Mouse (Mus musculus): ENCODE measurements at regions not wholly inside any gene's neighbourhood (a gene's known extent, or its start where the extent isn't known, plus 50 kb on each side); places are given as distances from the start of the nearest gene placed in this dataset.

GRCm38 (mm10) chr17:14519367-14519766, 174.7 kb downstream of the Thbs2 start:
- ATAC-seq (ENCODE audit: extremely low read depth, insufficient number of reproducible peaks, low FRiP score, low TSS enrichment) = no peak
- H3K9ac ChIP-seq = no peak overlapping the region
- no peak overlapping the region for H3K4me2 ChIP-seq
- WGBS = 70% methylated on average over 4 of the region's 4 CpGs
- H3K36me3 ChIP-seq = no peaks in the 10 kb centered on the region
- peaks cover 59% of the 10 kb centered on the region for H3K27me3 ChIP-seq (replicated peaks)
- no peaks in the 10 kb centered on the region for H3K9me3 ChIP-seq
- no peak overlapping the region for H3K4me3 ChIP-seq
- H3K4me1 ChIP-seq = peaks cover 12% of the 10 kb centered on the region
- H3K27ac ChIP-seq (replicated peaks) = no peak overlapping the region

- Histone ChIP-seq H3K27ac (replicated peaks) (no peak overlapping the region), H3K4me3 (no peak overlapping the region), H3K27me3 (replicated peaks) (peaks cover 64% of the 10 kb centered on the region), H3K4me1 (peaks cover 12% of the 10 kb centered on the region), H3K9me3 (no peaks in the 10 kb centered on the region), H3K4me2 (no peak overlapping the region), H3K9ac (no peak overlapping the region), H3K36me3 (no peaks in the 10 kb centered on the region)
- WGBS = 81% methylated on average over 12 of the region's 12 CpGs
- ATAC-seq (ENCODE audit: extremely low read depth, insufficient number of reproducible peaks, low FRiP score, low TSS enrichment) = no peak
These were observed 175.8 kb downstream of the Thbs2 start for GRCm38 (mm10) chr17:14518216-14518615.

- ATAC-seq (ENCODE audit: extremely low read depth, insufficient number of reproducible peaks, low FRiP score, low TSS enrichment) = 0 out of 2 replicates have a peak, but pooled peaks have one; percentile 14
- H3K4me3 ChIP-seq = no peak overlapping the region
- no peak overlapping the region for H3K4me2 ChIP-seq
- H3K36me3 ChIP-seq = no peaks in the 10 kb centered on the region
- H3K9ac ChIP-seq = no peak overlapping the region
- 38% methylated on average over 5 of the region's 5 CpGs for WGBS
- H3K27me3 ChIP-seq (replicated peaks) = peaks cover 64% of the 10 kb centered on the region
- no peak overlapping the region for H3K27ac ChIP-seq (replicated peaks)
- peaks cover 12% of the 10 kb centered on the region for H3K4me1 ChIP-seq
- no peaks in the 10 kb centered on the region for H3K9me3 ChIP-seq
These were observed 176.7 kb downstream of the Thbs2 start for GRCm38 (mm10) chr17:14517368-14517767.

- no peak overlapping the region for H3K9ac ChIP-seq
- no peak overlapping the region for H3K27ac ChIP-seq (replicated peaks)
- H3K9me3 ChIP-seq = no peaks in the 10 kb centered on the region
- no peaks in the 10 kb centered on the region for H3K36me3 ChIP-seq
- peaks cover 61% of the 10 kb centered on the region for H3K27me3 ChIP-seq (replicated peaks)
- WGBS = 32% methylated on average over 8 of the region's 8 CpGs
- no peak overlapping the region for H3K4me2 ChIP-seq
- peaks cover 12% of the 10 kb centered on the region for H3K4me1 ChIP-seq
- H3K4me3 ChIP-seq = no peak overlapping the region
- no peak for ATAC-seq (ENCODE audit: extremely low read depth, insufficient number of reproducible peaks, low FRiP score, low TSS enrichment)
These were observed 177.9 kb downstream of the Thbs2 start for GRCm38 (mm10) chr17:14516097-14516496.

- ATAC-seq (ENCODE audit: extremely low read depth, insufficient number of reproducible peaks, low FRiP score, low TSS enrichment) = no peak
- 70% methylated on average over 4 of the region's 4 CpGs for WGBS
- Histone ChIP-seq H3K9me3 (no peaks in the 10 kb centered on the region), H3K9ac (no peak overlapping the region), H3K27me3 (replicated peaks) (peaks cover 70% of the 10 kb centered on the region), H3K36me3 (no peaks in the 10 kb centered on the region), H3K4me1 (peaks cover 12% of the 10 kb centered on the region), H3K27ac (replicated peaks) (no peak overlapping the region), H3K4me3 (no peak overlapping the region), H3K4me2 (no peak overlapping the region)
These were observed 180.6 kb downstream of the Thbs2 start for GRCm38 (mm10) chr17:14513454-14513853.

- ATAC-seq (ENCODE audit: extremely low read depth, insufficient number of reproducible peaks, low FRiP score, low TSS enrichment) = no peak
- Histone ChIP-seq H3K9ac (no peak overlapping the region), H3K27me3 (replicated peaks) (peaks cover 75% of the 10 kb centered on the region), H3K27ac (replicated peaks) (no peak overlapping the region), H3K9me3 (no peaks in the 10 kb centered on the region), H3K36me3 (no peaks in the 10 kb centered on the region), H3K4me1 (no peaks in the 10 kb centered on the region), H3K4me2 (no peak overlapping the region), H3K4me3 (no peak overlapping the region)
- 57% methylated on average over 6 of the region's 6 CpGs for WGBS
These were observed 183.5 kb downstream of the Thbs2 start for GRCm38 (mm10) chr17:14510486-14510885.

- Histone ChIP-seq H3K9ac (no peak overlapping the region), H3K27me3 (replicated peaks) (peaks cover 45% of the 10 kb centered on the region), H3K9me3 (no peaks in the 10 kb centered on the region), H3K27ac (replicated peaks) (no peak overlapping the region), H3K36me3 (no peaks in the 10 kb centered on the region), H3K4me1 (no peaks in the 10 kb centered on the region), H3K4me3 (no peak overlapping the region), H3K4me2 (no peak overlapping the region)
- WGBS = 68% methylated on average over 3 of the region's 3 CpGs
- ATAC-seq (ENCODE audit: extremely low read depth, insufficient number of reproducible peaks, low FRiP score, low TSS enrichment) = no peak
These were observed 186.9 kb downstream of the Thbs2 start for GRCm38 (mm10) chr17:14507111-14507510.

GRCm38 (mm10) chr17:14506123-14506522, 187.9 kb downstream of the Thbs2 start:
- H3K9me3 ChIP-seq = no peaks in the 10 kb centered on the region
- H3K4me3 ChIP-seq = no peak overlapping the region
- no peak overlapping the region for H3K27ac ChIP-seq (replicated peaks)
- ATAC-seq (ENCODE audit: extremely low read depth, insufficient number of reproducible peaks, low FRiP score, low TSS enrichment) = no peak
- no peak overlapping the region for H3K4me2 ChIP-seq
- H3K4me1 ChIP-seq = no peaks in the 10 kb centered on the region
- no peaks in the 10 kb centered on the region for H3K36me3 ChIP-seq
- H3K27me3 ChIP-seq (replicated peaks) = peaks cover 39% of the 10 kb centered on the region
- no peak overlapping the region for H3K9ac ChIP-seq

- Histone ChIP-seq H3K27ac (replicated peaks) (no peak overlapping the region), H3K27me3 (replicated peaks) (peaks cover 36% of the 10 kb centered on the region), H3K4me3 (no peak overlapping the region), H3K36me3 (no peaks in the 10 kb centered on the region), H3K4me2 (no peak overlapping the region), H3K4me1 (no peaks in the 10 kb centered on the region), H3K9ac (no peak overlapping the region), H3K9me3 (no peaks in the 10 kb centered on the region)
- no peak for ATAC-seq (ENCODE audit: extremely low read depth, insufficient number of reproducible peaks, low FRiP score, low TSS enrichment)
- 66% methylated on average over 4 of the region's 4 CpGs for WGBS
These were observed 188.6 kb downstream of the Thbs2 start for GRCm38 (mm10) chr17:14505415-14505814.

- Histone ChIP-seq H3K4me1 (no peaks in the 10 kb centered on the region), H3K36me3 (no peaks in the 10 kb centered on the region), H3K9ac (no peak overlapping the region), H3K4me3 (no peak overlapping the region), H3K27me3 (replicated peaks) (peaks cover 25% of the 10 kb centered on the region), H3K27ac (replicated peaks) (no peak overlapping the region), H3K9me3 (no peaks in the 10 kb centered on the region), H3K4me2 (no peak overlapping the region)
- no peak for ATAC-seq (ENCODE audit: extremely low read depth, insufficient number of reproducible peaks, low FRiP score, low TSS enrichment)
- 86% methylated on average over 1 of the region's 1 CpGs for WGBS
These were observed 190.4 kb downstream of the Thbs2 start for GRCm38 (mm10) chr17:14503670-14504069.

- peaks cover 25% of the 10 kb centered on the region for H3K27me3 ChIP-seq (replicated peaks)
- no peak for ATAC-seq (ENCODE audit: extremely low read depth, insufficient number of reproducible peaks, low FRiP score, low TSS enrichment)
These were observed 192.7 kb downstream of the Thbs2 start for GRCm38 (mm10) chr17:14501341-14501740.

GRCm38 (mm10) chr17:14497086-14497485, 196.9 kb downstream of the Thbs2 start:
- ATAC-seq (ENCODE audit: extremely low read depth, insufficient number of reproducible peaks, low FRiP score, low TSS enrichment) = no peak
- H3K9ac ChIP-seq = no peak overlapping the region
- no peaks in the 10 kb centered on the region for H3K36me3 ChIP-seq
- no peak overlapping the region for H3K27ac ChIP-seq (replicated peaks)
- H3K27me3 ChIP-seq (replicated peaks) = peaks cover 64% of the 10 kb centered on the region
- no peaks in the 10 kb centered on the region for H3K9me3 ChIP-seq
- H3K4me1 ChIP-seq = no peaks in the 10 kb centered on the region
- no peak overlapping the region for H3K4me2 ChIP-seq
- WGBS = 81% methylated on average over 15 of the region's 15 CpGs
- H3K4me3 ChIP-seq = no peak overlapping the region

More at GRCm38 (mm10) chr17:14501341-14501740, 192.7 kb downstream of the Thbs2 start:
- H3K9me3 ChIP-seq = no peaks in the 10 kb centered on the region
- no peaks in the 10 kb centered on the region for H3K4me1 ChIP-seq
- H3K4me2 ChIP-seq = no peak overlapping the region
- H3K36me3 ChIP-seq = no peaks in the 10 kb centered on the region
- H3K9ac ChIP-seq = no peak overlapping the region
- no peak overlapping the region for H3K4me3 ChIP-seq
- 76% methylated on average over 2 of the region's 2 CpGs for WGBS
- no peak overlapping the region for H3K27ac ChIP-seq (replicated peaks)

All from heart, embryonic 13.5 days (tissue).